Mouse (Mus musculus) stomach, postnatal 0 days (tissue): ENCODE measurements around the gene Col4a1. TPM values are rescaled to one million over a fixed set of nuclear protein-coding genes. Genes with fewer than 3 reads are reported as not detected.

Experiments used
- ATAC-seq: fragments of 200-750 bp; cut with Nextera tagmentation; 2 replicates; pipeline ENCODE4 v1.8.0; 2017; ENCODE audit not compliant: low FRiP score, low TSS enrichment
- DNase-seq: peaks from one replicate; pipeline ENCODE4 v3.0.0-alpha.2; 2016; ENCODE audit warnings: low spot score
- H3K27ac ChIP-seq: fragments of 300-500 bp; sonication (generic); replicated peaks from 2 replicates; pipeline ENCODE4 v1.5.1; 2014; ENCODE audit warnings: mild to moderate bottlenecking, control low read depth
- H3K27me3 ChIP-seq: fragments of 300-500 bp; sonication (generic); 2 replicates; pipeline ENCODE4 v1.6.1; 2014; ENCODE audit warnings: low read length; ENCODE audit not compliant: control insufficient read depth, insufficient read depth
- H3K36me3 ChIP-seq: fragments of 300-500 bp; sonication (generic); 2 replicates; pipeline ENCODE4 v1.6.1; 2014; ENCODE audit warnings: low read length, mixed read lengths; ENCODE audit not compliant: control insufficient read depth, insufficient read depth
- H3K4me1 ChIP-seq: fragments of 300-500 bp; sonication (generic); replicated peaks from 2 replicates; pipeline ENCODE4 v1.6.1; 2014; ENCODE audit warnings: antibody characterized with exemption; ENCODE audit not compliant: control insufficient read depth, insufficient read depth
- H3K4me2 ChIP-seq: fragments of 300-500 bp; sonication (generic); replicated peaks from 2 replicates; pipeline ENCODE4 v1.6.1; 2014; ENCODE audit warnings: low read depth, mild to moderate bottlenecking, control low read depth, moderate library complexity
- H3K4me3 ChIP-seq: fragments of 300-500 bp; sonication (generic); 2 replicates; pipeline ENCODE4 v1.5.1; 2014; ENCODE audit warnings: low read depth, low read length, control low read depth
- H3K9ac ChIP-seq: fragments of 300-500 bp; sonication (generic); 2 replicates; pipeline ENCODE4 v1.6.1; 2014; ENCODE audit warnings: mild to moderate bottlenecking, low read length, control low read depth, mixed read lengths
- H3K9me3 ChIP-seq: fragments of 300-500 bp; sonication (generic); 2 replicates; pipeline ENCODE4 v1.6.1; 2016; ENCODE audit warnings: low read length; ENCODE audit not compliant: control insufficient read depth
- CTCF ChIP-seq: IDR thresholded peaks from 2 replicates; pipeline ENCODE4 v1.5.1; 2016; ENCODE audit warnings: antibody characterized with exemption, low read depth, mild to moderate bottlenecking, moderate library complexity
- EP300 ChIP-seq: optimal IDR thresholded peaks from 2 replicates; pipeline ENCODE3; 2016; ENCODE audit warnings: antibody characterized with exemption
- WGBS: fragments of 180-500 bp; shearing (Covaris S2); extraction: QIAGEN DNeasy Blood & Tissue Kit; methylation state at CpG from one replicate; pipeline ENCODE4 v1.1.7; 2014; 5-methylcytosine and 5-hydroxymethylcytosine counted together
- polyA plus RNA-seq: library from polyadenylated mRNA; unstranded; fragments of >200 nt; fragmentation: Nextera tagmentation; extraction: Ambion mirVana; gene quantifications from 2 replicates; pipeline ENCODE4 v1.2.1, GENCODE M21; 2015

Gene Col4a1
- polyA plus RNA-seq: 96.3 and 99.0 TPM in 2 replicates

GRCm38 (mm10) chr8:11312349-11313175 is at the start of gene Col4a1, which contains the start of gene Col4a2:
Col4a1 (minus strand) TSS chr8:11312826.
Col4a2 (plus strand) TSS chr8:11312805.
- 0 out of 2 replicates have a peak, but pooled peaks cover 3% of the 10 kb centered on the region for H3K4me1 ChIP-seq
- ATAC-seq (peak; percentile 75), DNase-seq (peak; percentile 58)
- H3K9ac ChIP-seq: peak within 1 kb of the TSS; percentile 93
- peak within 1 kb of the TSS; percentile 83 for H3K4me2 ChIP-seq
- peak; percentile 37; the same call in 1 of the 2 replicates for TF ChIP-seq CTCF
- no peak for TF ChIP-seq EP300
- peak within 1 kb of the TSS; percentile 75 for H3K4me3 ChIP-seq
- H3K9me3 ChIP-seq: no peaks in the 10 kb centered on the region
- H3K27ac ChIP-seq: peak within 1 kb of the TSS; percentile 96
- under 1% methylated on average over 61 of the region's 87 CpGs for WGBS
- H3K36me3 ChIP-seq: no peaks in the 10 kb centered on the region
- no peaks in the 10 kb centered on the region for H3K27me3 ChIP-seq

DNA sequence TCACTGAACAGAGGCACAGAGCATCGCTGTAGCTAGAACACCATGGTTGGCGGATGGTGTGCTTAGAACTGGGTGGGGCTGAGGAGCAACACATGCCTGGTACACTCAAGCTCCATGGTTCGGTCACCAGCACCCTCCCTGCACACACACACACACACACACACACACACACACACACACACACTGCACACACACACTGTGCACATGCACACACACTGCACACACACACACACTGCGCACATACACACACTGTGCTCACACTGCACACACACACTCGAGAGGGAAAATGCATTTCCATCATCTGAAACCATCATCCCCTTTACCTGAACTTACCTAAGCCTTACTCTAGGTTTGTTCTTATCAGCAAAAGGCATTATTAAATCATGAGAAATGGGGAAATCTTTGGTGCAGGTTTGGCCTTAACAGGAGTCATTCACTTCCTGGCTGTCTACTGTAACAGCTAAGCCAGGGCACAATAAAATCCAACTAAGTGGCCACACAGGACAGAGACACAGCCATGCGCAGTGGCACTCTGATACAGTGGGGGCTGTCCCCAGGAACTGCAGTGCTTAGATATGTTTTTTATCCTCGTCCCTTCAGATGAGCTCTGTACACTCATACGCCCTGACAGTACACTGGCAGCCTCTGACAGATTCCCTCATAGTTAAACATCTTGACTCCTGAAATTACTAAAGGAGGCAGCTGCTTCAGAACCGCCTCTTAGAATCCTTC is 49.1 kb upstream of the Col4a1 start:
- no peak for ATAC-seq
- H3K27me3 ChIP-seq: no peaks in the 10 kb centered on the region
- peak overlapping the region; percentile 18; the same call in 1 of the 2 replicates for H3K9ac ChIP-seq
- H3K4me3 ChIP-seq: no peak overlapping the region
- TF ChIP-seq EP300 (no peak), CTCF (no peak)
- H3K4me1 ChIP-seq: peaks cover 3% of the 10 kb centered on the region; the same call in 1 of the 2 replicates
- WGBS: 53% methylated on average over 9 of the region's 9 CpGs
- H3K4me2 ChIP-seq: no peak overlapping the region
- H3K27ac ChIP-seq: peak overlapping the region; percentile 53
- H3K36me3 ChIP-seq: no peaks in the 10 kb centered on the region
- no peaks in the 10 kb centered on the region for H3K9me3 ChIP-seq
- no peak for DNase-seq

- Histone ChIP-seq H3K4me1 (peaks cover 3% of the 10 kb centered on the region; the same call in 1 of the 2 replicates), H3K36me3 (no peaks in the 10 kb centered on the region), H3K27ac (no peak overlapping the region), H3K9ac (no peak overlapping the region), H3K27me3 (no peaks in the 10 kb centered on the region), H3K4me3 (no peak overlapping the region), H3K4me2 (no peak overlapping the region), H3K9me3 (no peaks in the 10 kb centered on the region)
- TF ChIP-seq EP300: no peak
- DNase-seq (no peak), ATAC-seq (no peak)
- WGBS: 84% methylated on average over 5 of the region's 5 CpGs
Measured at GRCm38 (mm10) chr8:11359846-11360245, 47.2 kb upstream of the Col4a1 start.

GRCm38 (mm10) chr8:11357921-11358436 is 45.4 kb upstream of the Col4a1 start:
- TF ChIP-seq CTCF (no peak), EP300 (no peak)
- H3K9ac ChIP-seq: no peak overlapping the region

DNA sequence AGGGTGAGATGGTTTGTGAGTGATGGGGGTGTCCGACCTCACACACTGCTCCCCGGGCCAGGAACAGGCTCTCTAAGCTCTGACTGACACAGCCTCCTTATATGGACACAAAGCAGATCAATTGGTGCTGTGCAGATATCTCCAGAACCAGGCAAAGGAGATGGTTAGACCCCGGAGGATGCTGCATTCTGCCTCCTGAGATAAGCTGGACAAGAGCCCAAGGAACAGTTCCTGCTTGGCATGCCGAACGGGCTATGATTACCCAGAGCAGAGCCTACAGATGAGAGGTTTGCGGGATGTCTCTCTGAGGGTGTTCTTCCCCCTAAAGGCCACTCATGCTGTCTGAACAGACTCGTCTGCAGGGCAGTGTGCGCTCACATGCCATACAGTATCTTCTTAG is 44.1 kb upstream of the Col4a1 start:
- WGBS: 54% methylated on average over 8 of the region's 8 CpGs
- Histone ChIP-seq H3K9me3 (no peaks in the 10 kb centered on the region), H3K27ac (peak overlapping the region; percentile 85; the same call in 1 of the 2 replicates), H3K4me3 (no peak overlapping the region), H3K36me3 (no peaks in the 10 kb centered on the region), H3K9ac (no peak overlapping the region), H3K27me3 (no peaks in the 10 kb centered on the region), H3K4me2 (no peak overlapping the region), H3K4me1 (peaks cover 3% of the 10 kb centered on the region; the same call in 1 of the 2 replicates)
- no peak for TF ChIP-seq CTCF
- TF ChIP-seq EP300: no peak
- ATAC-seq (no peak), DNase-seq (no peak)

More at GRCm38 (mm10) chr8:11357921-11358436, 45.4 kb upstream of the Col4a1 start:
- Histone ChIP-seq H3K4me3 (no peak overlapping the region), H3K27ac (peak overlapping the region; percentile 85), H3K4me2 (no peak overlapping the region), H3K4me1 (peaks cover 3% of the 10 kb centered on the region; the same call in 1 of the 2 replicates), H3K36me3 (no peaks in the 10 kb centered on the region), H3K27me3 (no peaks in the 10 kb centered on the region), H3K9me3 (no peaks in the 10 kb centered on the region)
- ATAC-seq (peak; percentile 66), DNase-seq (no peak)
- whole genome bisulfite sequencing: 33% methylated on average over 7 of the region's 7 CpGs
